Mouse (Mus musculus): Measurements from ENCODE around the gene Olfr1020.

The Olfr1020 gene

DNA sequence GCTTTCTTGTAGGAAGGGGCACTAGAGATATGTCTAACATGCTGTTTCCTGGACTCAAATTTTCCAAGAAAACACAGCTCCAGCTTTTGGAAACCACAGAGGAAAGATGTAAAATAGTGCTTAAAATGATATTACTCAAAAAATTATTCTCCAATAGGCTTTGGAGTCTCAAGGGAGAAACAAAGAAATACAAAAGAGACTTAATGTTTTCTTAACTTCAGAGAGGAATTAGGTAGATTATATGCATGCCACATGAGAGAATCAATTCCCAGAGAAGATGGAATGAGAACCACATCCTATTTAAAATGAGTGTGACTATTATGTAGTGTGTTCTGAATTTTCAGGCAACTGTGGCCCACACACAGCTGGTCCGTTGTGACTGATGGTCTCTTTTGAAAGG is at the start of gene Olfr1020:
TSS of gene Olfr1020 (plus strand) at position 301 of the 400 bp plus-strand sequence.
- no peak for DNase-seq (ENCODE audit: low spot score)

DNA sequence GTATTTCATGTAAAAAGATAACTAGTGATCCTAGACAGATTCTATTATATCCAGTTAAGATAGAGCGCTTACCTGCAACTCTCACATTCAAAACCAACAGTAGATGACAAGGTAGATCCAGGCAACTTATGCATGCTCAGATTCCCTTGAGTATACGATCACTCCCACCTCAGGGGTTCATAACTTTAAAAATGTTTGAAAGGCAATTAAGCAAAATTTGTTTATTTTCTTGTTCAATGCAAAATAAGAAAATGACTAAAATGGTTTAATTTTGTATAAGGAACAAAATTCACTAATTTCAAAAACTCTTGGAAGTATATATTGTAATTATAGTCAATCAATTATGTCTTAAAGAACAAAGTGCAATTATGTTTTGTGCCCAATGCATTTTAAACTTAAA is 44.4 kb upstream of the Olfr1020 start, which contains the start of gene Olfr1016:
TSS of gene Olfr1016 (minus strand) at position 101 of the 400 bp plus-strand sequence.
- no peak for DNase-seq (ENCODE audit: low spot score)

DNA sequence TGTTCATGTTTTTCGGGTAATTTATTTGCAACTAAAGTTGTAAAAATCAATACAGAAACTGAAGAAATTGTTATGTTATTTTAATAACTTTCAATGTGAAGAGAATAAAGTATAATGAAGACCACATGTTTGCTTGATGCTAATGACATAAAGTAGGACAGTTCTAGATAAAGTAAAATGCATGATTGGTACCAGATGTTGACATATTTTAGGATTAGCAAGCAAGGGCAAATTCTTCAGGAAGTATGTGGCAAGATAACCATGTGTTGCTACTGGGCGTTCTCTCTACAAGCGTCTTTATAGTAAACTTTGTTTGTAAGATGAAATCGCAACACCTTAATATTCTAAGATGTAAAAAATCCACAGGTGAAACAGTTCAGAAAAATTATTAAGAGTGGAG is 42.3 kb upstream of the Olfr1020 start:
- DNase-seq (ENCODE audit: low spot score): no peak

DNA sequence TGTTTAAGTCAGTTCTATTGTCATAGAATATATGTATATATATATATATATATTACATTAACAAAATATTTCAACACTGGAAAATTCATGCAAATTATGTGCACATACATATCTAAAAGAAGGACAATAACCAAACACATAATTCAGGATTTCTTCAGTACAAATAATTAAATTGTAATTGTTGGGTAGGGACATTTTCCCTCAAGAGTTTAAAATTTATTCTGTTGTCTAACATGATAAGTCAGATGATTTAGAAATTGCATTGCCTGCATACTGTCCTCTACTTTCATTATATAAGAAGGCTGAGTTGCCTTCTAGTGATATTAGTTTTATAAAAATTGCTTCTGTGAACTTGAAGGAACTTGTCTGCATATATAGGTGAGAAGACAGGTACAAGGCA is 28.7 kb upstream of the Olfr1020 start, which contains the start of gene Olfr1018:
TSS of gene Olfr1018 (plus strand) at position 301 of the 400 bp plus-strand sequence.
- no peak for DNase-seq (ENCODE audit: low spot score)

DNA sequence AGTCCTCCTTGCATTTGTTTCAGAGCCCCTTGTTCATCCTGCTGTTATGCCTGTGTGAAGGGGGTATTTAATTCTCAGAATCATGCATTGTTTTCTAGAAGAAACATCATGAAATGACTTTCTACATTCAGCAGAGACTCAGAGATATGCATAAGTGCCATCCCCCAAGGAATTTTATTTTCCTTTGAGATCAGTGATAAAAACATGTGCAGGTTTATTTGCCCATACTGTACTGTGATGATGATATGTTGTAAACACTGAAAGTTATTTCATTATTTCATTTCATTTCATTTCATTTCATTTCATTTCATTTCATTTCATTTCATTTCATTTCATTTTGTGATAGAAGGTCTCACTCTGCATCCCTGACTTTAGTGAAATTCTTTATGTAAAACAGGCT is 1.4 kb upstream of the Olfr1020 start, which contains the start of gene Olfr1019:
TSS of gene Olfr1019 (minus strand) at position 101 of the 400 bp plus-strand sequence.
- no peak for DNase-seq (ENCODE audit: low spot score)

DNA sequence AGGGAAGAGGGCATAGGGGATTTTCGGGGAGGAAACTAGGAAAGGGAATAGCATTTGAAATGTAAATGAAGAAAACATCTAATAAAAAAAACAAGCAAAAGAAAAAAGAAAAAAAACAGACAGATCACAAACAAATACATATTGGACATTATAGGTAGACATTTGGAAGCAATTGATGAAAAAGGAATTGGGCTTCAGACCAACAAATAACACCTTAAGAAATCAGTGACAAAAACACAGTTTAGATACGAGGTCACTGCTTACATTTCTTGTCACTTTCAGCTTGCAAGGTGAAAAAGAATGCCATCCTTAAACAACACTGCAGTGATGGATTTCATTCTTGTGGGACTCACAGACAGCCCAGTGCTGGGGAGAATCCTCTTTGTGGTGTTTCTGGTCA is 21.5 kb downstream of the Olfr1020 start, which contains the start of gene Olfr1022:
TSS of gene Olfr1022 (plus strand) at position 301 of the 400 bp plus-strand sequence.
- DNase-seq (ENCODE audit: low spot score): no peak

DNA sequence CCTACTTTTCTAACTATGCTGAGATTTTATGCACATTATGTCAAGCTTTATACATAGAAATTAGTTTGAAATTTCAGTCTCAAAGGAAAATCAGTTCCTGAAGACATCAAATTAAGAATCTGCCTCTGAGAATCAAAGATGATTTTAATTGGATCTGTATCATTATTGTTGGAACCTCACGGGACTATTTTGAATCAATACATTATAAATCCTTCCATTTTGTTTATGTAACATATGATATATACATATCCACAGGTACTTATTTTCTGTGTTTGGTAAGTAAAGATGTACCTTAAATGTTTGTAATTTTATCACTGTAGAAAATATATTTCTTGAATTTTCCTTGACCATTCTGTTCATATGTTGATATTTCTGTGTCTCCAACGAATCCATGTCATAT is 38.5 kb downstream of the Olfr1020 start, which contains the start of gene Olfr1023:
TSS of gene Olfr1023 (plus strand) at position 301 of the 400 bp plus-strand sequence.
- no peak for DNase-seq (ENCODE audit: low spot score)

Measured in adipocyte (in vitro differentiated cells).